Mouse (Mus musculus): ENCODE results near the gene Rhou.
"Not testable (repeated sequence)": the region's sequence is repeated elsewhere in the genome, so short reads cannot be mapped to it uniquely, and the experiment has no call there.

GRCm38 (mm10) chr8:123612652-123613051 lies 41.1 kb upstream of the Rhou start:
- TF ChIP-seq CTCF (IDR thresholded peaks at IDR 0.05; ENCODE audit: borderline replicate concordance, control insufficient read depth, extremely low read depth, insufficient read depth, low read length, poor library complexity); POLR2A (IDR thresholded peaks at IDR 0.05; ENCODE audit: control insufficient read depth, extremely low read depth, insufficient read depth, low read length, poor library complexity): not testable (repeated sequence)

Measured in thymus, adult 2 months (tissue).